Mouse (Mus musculus) megakaryocyte progenitor cell, adult 5-6 weeks (primary cell): ENCODE measurements at regions not wholly inside any gene's neighbourhood (a gene's known extent, or its start where the extent isn't known, plus 50 kb on each side); places are given as distances from the start of the nearest gene placed in this dataset.

Experiments used
- ATAC-seq: replicated peaks from 2 replicates; pipeline ENCODE4 v1.8.0; 2016; ENCODE audit warnings: mild to moderate bottlenecking, moderate TSS enrichment, inconsistent platforms; ENCODE audit not compliant: poor library complexity

GRCm38 (mm10) chr11:90088473-90088872 is 58.3 kb downstream of the Tmem100 start:
- peak; percentile 74 for ATAC-seq

DNA sequence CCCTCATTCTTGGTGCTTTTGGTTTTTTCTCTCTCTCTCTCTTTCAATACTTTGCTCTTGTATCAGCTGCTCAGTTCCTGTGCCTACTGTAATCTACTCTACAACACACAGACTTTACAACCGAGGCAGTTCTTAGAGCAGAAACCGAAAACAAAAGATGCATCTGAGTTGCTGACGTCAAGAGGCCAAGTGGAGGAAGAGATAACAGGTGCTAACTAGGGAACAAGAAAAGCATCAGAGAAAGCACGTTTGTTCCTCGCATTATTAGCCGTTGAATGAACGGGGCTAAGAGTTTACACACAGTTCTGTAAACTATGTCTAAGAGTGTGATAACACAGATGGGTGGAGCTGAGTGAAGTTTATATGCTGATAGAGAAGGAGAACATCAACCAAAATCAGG is 63.9 kb downstream of the Tmem100 start:
- peak; percentile 66 for ATAC-seq

- no peak for ATAC-seq
These were observed 64.7 kb downstream of the Tmem100 start for GRCm38 (mm10) chr11:90094700-90095355.

DNA sequence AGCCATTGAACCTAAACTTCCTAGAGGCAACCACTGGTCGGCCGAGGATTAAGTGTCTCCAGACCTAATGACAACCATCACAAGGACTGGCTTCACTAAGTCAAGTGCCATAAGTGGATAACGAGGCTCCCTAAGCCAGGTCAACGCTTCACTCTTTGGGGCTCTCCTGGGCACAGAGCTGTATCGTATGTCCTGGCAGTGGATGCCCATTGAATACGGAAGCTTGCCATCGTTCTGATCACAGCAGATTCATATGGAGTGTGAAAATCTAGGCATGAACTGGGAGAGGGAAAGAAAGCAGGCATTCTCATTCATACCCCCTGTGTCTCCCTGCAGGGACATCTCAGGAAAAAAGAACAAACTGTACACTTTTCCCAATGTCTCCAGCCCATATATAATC is 68.3 kb downstream of the Tmem100 start:
- no peak for ATAC-seq

- no peak for ATAC-seq
These were observed 69.0 kb downstream of the Tmem100 start for GRCm38 (mm10) chr11:90099178-90099577.

DNA sequence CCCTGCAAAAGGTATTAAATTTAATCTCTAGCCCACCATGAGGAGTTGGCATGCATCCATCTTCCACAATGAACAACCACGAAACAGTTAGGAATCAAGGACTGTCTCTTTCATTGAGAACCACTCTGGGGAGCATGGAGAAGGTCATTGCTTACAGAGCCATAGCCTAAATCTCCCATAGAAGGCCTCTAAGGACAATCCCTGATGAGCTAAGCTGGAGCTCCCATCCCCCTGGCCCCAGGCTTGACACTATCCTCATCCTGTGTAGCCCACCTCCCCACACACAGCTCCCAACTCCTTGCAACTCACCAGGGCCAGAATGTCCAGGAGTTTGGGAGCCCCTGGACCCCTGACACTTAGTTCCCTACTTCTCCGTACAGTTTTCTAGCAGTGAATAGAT is 70.0 kb downstream of the Tmem100 start:
- no peak for ATAC-seq

- no peak for ATAC-seq
These were observed 71.1 kb downstream of the Tmem100 start for GRCm38 (mm10) chr11:90101284-90101683.

GRCm38 (mm10) chr11:90106063-90106798 is 76.1 kb downstream of the Tmem100 start:
- ATAC-seq: no peak

DNA sequence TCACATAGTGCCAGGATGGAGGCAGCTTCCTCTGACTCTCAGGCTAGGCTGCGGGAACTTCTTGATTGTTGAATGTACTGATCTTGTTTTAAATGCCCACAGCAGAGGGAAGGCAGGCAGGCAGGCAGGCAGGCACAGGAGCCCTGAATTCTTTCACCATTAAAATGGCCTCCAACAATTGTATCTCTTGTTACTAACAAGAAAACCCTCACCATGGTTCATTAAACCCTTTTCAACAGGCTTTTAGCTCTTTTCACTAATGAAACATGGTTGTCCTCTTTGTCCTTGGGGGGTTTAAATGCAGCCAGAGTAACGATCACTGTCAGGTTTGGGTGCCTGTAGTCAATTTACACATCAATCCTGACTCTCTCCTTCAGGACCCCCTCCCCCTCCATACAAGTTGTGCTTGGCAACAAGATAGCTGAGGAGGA is 77.8 kb upstream of the Gm45716 start:
- ATAC-seq: no peak

GRCm38 (mm10) chr11:90110170-90110569 is 77.3 kb upstream of the Gm45716 start:
- no peak for ATAC-seq

DNA sequence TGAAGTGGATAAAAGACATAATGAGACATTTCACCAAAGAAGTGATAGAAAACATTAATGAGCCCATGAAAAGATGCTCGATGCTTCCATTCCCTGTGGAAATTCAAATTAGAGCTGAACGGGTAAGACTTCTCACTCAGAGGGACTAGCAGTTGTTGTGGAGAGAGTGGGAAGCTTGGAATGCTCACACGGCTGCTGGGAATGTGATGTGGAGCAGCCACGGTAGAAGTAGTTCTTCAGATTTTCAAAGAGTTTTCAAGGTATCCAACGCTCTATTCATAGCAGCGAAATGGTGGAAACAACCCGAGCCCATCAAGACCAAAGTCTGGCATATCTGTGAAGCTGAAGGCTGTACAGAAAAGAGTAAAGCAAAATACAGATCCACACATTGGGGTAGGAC is 75.3 kb upstream of the Gm45716 start:
- ATAC-seq: no peak

DNA sequence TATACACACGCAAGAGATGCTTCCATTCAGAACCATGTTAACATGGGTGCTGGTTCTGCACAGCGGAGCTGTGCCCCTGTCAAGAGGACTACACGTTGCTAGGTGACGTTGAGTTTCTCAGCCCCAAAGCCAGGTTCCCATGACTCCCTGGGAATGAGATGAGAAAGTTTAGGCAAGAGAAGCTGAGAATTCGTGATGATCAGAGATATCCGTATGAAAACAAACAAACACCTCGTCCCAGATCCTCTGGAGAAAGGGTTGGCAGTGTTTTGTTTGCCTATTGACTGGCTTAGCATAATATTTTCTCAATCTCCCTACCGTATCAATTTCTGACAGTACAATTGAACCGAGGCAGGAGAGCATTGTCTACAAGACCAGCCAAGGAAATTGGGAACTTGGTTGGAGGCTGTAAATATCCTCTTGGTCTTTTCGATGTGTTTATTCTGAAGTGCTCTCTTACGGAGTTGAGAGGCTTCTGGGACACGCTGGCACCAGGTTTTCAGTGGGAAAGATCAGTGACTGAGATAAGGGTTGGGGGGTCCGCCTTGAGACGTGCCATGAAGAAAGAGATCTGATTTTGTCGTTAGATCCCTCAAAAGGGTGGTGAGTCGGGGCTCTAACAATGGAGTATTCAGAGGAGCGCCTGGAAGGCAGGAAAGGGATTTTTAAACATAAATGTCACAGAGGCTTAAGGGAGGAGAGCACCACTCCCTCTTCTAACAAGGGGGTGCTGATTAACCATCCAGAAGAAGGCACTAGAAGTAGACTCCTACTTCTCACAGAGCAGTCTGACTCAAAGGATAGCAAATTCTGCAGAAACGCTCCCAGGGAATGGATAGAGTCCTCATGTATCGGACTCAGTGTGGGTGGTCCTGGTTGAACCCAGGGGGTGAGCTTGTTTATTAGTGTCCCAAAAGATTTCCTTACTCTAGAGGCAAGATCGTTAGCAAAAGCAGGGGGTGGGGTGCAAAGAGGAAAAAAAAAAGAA is 70.5 kb upstream of the Gm45716 start:
- ATAC-seq: no peak

DNA sequence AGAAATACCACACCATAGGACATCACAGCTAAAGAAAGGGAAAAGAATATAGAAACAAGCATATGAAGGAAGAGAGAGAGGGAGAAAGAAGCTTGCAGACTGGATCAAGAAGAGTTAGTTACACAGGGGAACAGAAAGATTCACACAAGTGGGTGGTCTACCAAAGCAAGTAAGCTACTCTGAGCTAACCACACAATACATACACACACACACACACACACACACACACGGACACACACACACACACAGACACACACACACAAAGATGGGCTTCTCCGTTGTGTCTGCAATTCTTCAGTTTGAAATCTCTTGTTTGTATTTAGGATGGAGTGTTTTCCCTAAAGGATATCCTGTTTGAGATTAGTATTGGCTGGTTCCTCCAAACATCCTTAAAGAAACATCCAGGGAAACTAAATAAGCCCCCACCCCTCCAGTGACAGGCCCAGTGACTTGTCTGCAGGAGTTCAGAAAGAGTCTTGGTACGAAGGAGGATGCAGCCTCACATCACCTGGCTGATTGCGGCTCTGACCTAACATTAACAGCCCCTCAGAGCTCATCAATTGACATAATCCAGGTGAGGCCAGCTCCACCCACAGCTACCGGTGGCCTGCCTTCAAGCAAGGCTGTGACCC is 69.7 kb upstream of the Gm45716 start:
- no peak for ATAC-seq

GRCm38 (mm10) chr11:90121902-90122301 is 65.6 kb upstream of the Gm45716 start:
- ATAC-seq: no peak

- ATAC-seq: no peak
These were observed 64.8 kb upstream of the Gm45716 start for GRCm38 (mm10) chr11:90122709-90123108.

- no peak for ATAC-seq
These were observed 63.6 kb upstream of the Gm45716 start for GRCm38 (mm10) chr11:90123851-90124250.

GRCm38 (mm10) chr11:90126289-90126688 is 61.2 kb upstream of the Gm45716 start:
- no peak for ATAC-seq

DNA sequence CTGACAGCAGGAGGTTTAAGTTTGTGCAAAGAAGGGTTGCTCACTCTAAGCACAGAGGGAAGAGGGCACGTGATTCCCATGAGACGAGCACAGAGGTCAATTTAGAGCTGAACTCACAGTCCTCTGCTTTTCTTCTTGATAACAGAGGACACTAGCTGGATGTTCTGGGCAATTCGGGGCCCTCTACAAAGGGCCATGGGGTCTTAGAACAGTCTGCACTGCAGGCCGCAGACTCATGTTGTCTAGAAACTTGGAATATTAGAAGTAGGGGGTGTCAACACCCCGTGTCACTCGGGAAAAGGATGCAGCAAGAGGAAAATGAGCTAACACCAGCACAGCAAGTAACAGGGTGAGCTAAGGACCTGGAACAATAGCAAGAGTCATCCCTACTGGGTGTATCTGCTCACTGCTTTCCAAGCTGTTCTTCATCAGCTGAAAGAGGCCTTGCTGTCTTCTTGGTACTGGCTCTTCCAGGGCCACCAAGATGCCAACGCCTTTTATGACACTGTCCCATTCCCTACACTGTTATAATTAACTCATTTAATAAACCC is 58.5 kb upstream of the Gm45716 start:
- no peak for ATAC-seq

DNA sequence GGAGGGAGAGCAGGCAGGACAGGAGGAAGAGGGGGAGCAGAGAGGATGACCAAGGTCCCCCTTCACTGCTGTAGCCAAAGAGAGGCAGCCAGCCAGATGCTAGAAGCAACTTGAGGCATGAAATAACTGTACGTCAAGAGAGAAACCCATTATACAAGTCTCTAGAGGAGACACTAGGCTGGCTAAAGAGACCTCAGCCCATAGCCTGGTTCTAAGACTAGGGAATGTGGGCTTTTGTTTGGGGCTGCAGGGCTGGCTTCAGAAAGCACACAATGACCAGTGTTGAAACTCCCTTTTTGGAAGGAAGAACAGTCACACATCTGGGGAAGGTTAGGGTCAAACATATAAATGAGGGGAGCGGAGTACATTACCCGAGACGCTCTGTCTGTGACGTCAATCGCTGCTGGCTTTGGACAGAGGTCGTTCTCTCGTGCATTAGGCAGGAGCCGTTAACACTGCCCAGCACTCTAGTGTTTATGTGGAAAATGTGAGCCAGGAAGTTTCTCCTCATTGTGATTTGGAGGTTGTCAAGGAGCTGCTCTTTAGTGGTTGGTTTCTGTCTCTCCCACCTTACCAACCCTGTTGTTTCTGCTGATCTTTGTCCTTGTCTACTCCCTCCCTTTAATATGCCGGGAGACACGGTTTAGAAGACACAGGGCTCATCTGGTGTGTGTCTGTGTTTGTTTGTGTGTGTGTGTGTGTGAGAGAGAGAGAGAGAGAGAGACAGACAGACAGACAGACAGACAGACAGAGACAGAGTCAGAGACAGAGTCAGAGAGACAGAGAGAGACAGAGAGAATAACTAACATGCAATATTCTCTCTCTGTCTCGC is 57.5 kb upstream of the Gm45716 start:
- ATAC-seq: 0 out of 2 replicates have a peak, but pooled peaks have one; percentile 21

- ATAC-seq: no peak
These were observed 56.8 kb upstream of the Gm45716 start for GRCm38 (mm10) chr11:90130635-90131034.
